Mouse (Mus musculus) spleen, adult 2 months (tissue): ENCODE results near the gene Arpp19.

Experiments used
- CTCF ChIP-seq: fragments of 200-500 bp; IDR thresholded peaks from 2 replicates; pipeline ENCODE4 v1.5.1; 2011; ENCODE audit warnings: mild to moderate bottlenecking, inconsistent platforms; ENCODE audit not compliant: insufficient read depth, insufficient read length, insufficient replicate concordance; ENCODE audit errors: extremely low read depth
- POLR2A ChIP-seq: fragments of 200-500 bp; IDR thresholded peaks from 2 replicates; pipeline ENCODE4 v1.6.1; 2011; ENCODE audit warnings: low read depth, low read length, inconsistent platforms

- TF ChIP-seq CTCF (no peak), POLR2A (no peak)
Observed at GRCm38 (mm10) chr9:75022546-75022945, 14.9 kb upstream of the Arpp19 start.
